Mouse (Mus musculus): ENCODE measurements around the gene Baiap2l1. TPM values are rescaled to one million over a fixed set of nuclear protein-coding genes. Genes with fewer than 3 reads are reported as not detected.

The Baiap2l1 gene
- 9.0 and 13.2 TPM in 2 replicates for polyA plus RNA-seq (2014; fragmentation: Nextera tagmentation; extraction: Ambion mirVana)

DNA sequence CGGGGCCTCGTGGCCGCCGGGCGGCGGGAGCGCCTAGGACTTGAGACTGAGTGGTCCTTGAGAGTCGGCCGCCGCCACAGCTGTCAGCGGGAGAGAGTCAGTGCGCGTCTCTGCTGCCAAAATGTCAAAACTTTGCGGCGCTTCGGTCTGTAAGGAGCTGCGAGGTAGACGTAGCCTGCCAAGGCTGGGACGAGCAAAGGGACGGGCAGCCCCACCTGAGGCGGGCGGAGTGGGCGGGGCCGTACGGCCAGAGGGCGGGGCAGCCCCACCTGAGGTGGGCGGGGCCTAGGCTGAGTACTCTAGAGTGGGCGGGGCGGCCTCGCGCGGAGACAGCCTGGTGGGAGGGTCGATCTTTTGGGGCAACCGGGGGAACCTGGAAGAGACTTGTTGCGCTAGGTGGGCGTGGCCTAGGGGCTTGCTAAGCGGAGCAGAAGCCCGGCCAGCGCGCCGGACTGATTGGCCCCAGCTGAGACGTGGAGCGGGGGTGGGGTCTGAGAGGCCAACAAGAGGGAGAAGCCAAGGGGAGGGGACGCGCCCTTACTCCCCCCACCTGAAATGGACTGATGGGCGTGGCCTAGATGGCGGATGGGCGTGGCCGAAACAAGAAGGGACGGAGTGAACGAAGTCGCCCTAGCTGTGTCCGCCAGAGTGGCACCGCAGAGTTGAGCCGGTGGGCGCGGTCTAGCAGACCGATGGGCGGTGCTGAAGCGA, at the start of gene Baiap2l1:
Gene Baiap2l1 (minus strand): TSS at position 232 of the 711 bp plus-strand sequence.
- peak within 1 kb of the TSS; percentile 75 for H3K4me2 ChIP-seq (replicated peaks; ENCODE audit: low read depth, low read length)
- no peaks in the 10 kb centered on the region for H3K36me3 ChIP-seq (ENCODE audit: control insufficient read depth, insufficient read depth, low read length)
- H3K9ac ChIP-seq (ENCODE audit: low read depth, low read length): peak within 1 kb of the TSS; percentile 63
- ATAC-seq (ENCODE audit: low FRiP score, low TSS enrichment): peak; percentile 98
- peak within 1 kb of the TSS; percentile 70 for H3K4me3 ChIP-seq (ENCODE audit: low read length)
- WGBS: under 1% methylated on average over 59 of the region's 60 CpGs
- no peaks in the 10 kb centered on the region for H3K9me3 ChIP-seq (ENCODE audit: control insufficient read depth, low read length)
- peak within 1 kb of the TSS; percentile 75 for H3K27ac ChIP-seq (ENCODE audit: low read depth, low read length)
- no peaks in the 10 kb centered on the region for H3K27me3 ChIP-seq (ENCODE audit: control insufficient read depth, insufficient read depth, low read length)
- peaks cover 16% of the 10 kb centered on the region for H3K4me1 ChIP-seq (ENCODE audit: control insufficient read depth, insufficient read depth, low read length)

DNA sequence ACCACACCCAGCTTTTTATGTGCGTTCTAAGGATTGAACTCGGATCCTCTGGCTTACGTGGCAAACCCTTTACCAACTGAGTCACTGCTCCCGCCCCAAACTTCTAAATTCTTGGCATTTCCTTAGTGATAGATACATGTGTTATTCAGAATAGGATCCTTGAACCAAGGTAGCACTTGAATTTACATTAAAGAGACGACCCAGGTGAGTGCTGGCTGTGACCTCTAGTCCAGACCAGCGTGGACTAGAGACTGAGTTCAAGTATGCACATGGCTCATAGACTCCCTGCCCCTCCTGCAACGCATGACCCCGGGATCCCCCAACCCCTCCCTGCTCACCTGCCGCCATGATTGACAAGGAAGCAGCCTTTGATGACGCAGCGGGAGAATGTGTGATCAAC, 48.3 kb upstream of the Baiap2l1 start:
- ATAC-seq (ENCODE audit: low FRiP score, low TSS enrichment): no peak
- H3K4me1 ChIP-seq (ENCODE audit: control insufficient read depth, insufficient read depth, low read length): 0 out of 2 replicates have a peak, but pooled peaks cover 4% of the 10 kb centered on the region
- no peaks in the 10 kb centered on the region for H3K9me3 ChIP-seq (ENCODE audit: control insufficient read depth, low read length)
- no peak overlapping the region for H3K4me2 ChIP-seq (replicated peaks; ENCODE audit: low read depth, low read length)
- 87% methylated on average over 11 of the region's 11 CpGs for WGBS
- H3K4me3 ChIP-seq (ENCODE audit: low read length): no peak overlapping the region
- H3K9ac ChIP-seq (ENCODE audit: low read depth, low read length): no peak overlapping the region
- H3K27ac ChIP-seq (ENCODE audit: low read depth, low read length): no peak overlapping the region
- H3K27me3 ChIP-seq (ENCODE audit: control insufficient read depth, insufficient read depth, low read length): no peaks in the 10 kb centered on the region
- H3K36me3 ChIP-seq (ENCODE audit: control insufficient read depth, insufficient read depth, low read length): no peaks in the 10 kb centered on the region

DNA sequence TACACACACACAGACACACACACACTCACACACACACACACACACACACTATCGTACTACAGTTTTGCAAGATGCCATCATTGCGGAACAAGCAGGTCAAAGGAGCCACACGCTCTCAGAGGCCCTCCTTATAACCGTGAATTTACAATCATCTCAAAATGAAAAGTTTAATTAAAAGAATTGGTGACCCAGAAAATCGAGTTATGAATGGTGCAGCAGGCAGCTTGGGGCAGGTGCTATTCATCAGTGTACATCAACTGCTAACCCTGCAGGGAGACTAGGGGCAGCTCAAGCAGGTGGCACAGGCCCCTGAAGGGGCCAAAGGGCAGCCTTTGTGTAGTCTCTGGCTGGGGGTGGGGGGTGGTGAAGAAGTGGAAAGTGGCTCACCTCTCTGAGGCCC, 42.9 kb upstream of the Baiap2l1 start:
- Histone ChIP-seq H3K27ac (ENCODE audit: low read depth, low read length) (no peak overlapping the region), H3K36me3 (ENCODE audit: control insufficient read depth, insufficient read depth, low read length) (no peaks in the 10 kb centered on the region), H3K4me2 (replicated peaks; ENCODE audit: low read depth, low read length) (no peak overlapping the region), H3K4me3 (ENCODE audit: low read length) (no peak overlapping the region), H3K27me3 (ENCODE audit: control insufficient read depth, insufficient read depth, low read length) (no peaks in the 10 kb centered on the region), H3K4me1 (ENCODE audit: control insufficient read depth, insufficient read depth, low read length) (0 out of 2 replicates have a peak, but pooled peaks cover 11% of the 10 kb centered on the region), H3K9ac (ENCODE audit: low read depth, low read length) (no peak overlapping the region), H3K9me3 (ENCODE audit: control insufficient read depth, low read length) (no peaks in the 10 kb centered on the region)
- ATAC-seq (ENCODE audit: low FRiP score, low TSS enrichment): no peak
- WGBS: 63% methylated on average over 5 of the region's 5 CpGs

DNA sequence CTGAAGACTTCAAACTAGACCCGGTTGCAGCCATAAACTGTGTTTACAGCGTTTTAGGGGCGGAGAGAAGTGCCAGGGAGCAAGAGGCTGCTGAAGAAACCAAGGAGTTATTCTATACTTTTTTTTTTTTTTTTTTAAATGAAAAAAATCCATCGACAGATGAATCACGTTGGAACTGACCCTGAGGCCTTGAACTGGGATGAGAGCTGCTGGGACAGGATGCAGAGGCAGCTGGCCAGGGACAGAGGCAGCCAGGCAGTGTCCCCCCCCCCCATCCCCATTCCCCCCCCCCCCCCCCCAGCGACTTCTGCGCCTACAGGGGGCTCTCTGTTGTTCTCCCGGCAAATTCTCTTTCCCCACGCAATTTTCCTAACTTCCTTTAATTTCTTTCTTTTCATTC, 39.7 kb upstream of the Baiap2l1 start:
- H3K9me3 ChIP-seq (ENCODE audit: control insufficient read depth, low read length): no peaks in the 10 kb centered on the region
- no peaks in the 10 kb centered on the region for H3K27me3 ChIP-seq (ENCODE audit: control insufficient read depth, insufficient read depth, low read length)
- 0 out of 2 replicates have a peak, but pooled peaks cover 11% of the 10 kb centered on the region for H3K4me1 ChIP-seq (ENCODE audit: control insufficient read depth, insufficient read depth, low read length)
- H3K36me3 ChIP-seq (ENCODE audit: control insufficient read depth, insufficient read depth, low read length): no peaks in the 10 kb centered on the region
- H3K27ac ChIP-seq (ENCODE audit: low read depth, low read length): no peak overlapping the region
- H3K4me2 ChIP-seq (replicated peaks; ENCODE audit: low read depth, low read length): no peak overlapping the region
- no peak overlapping the region for H3K9ac ChIP-seq (ENCODE audit: low read depth, low read length)
- WGBS: 1% methylated on average over 5 of the region's 9 CpGs
- ATAC-seq (ENCODE audit: low FRiP score, low TSS enrichment): no peak
- no peak overlapping the region for H3K4me3 ChIP-seq (ENCODE audit: low read length)

DNA sequence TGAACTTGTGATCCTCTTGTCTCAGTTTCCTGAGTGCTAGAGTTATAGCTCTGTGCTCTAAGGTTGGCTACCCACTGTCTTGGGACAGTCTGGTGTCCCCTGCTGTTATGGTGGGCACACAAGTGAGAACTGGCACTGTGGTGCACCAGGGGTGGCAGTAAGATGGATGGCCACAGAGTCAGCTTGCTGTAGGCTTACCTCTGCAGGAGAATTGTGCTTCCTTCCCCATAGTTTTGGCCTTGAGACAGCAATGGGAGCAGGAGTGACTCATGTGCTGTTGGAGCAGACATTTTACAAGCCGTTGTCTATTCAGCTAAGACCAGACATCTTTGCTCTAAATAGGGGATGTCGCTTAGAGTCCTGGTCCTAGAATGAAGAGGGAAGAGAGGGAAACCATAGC, 36.2 kb upstream of the Baiap2l1 start:
- H3K27ac ChIP-seq (ENCODE audit: low read depth, low read length): no peak overlapping the region
- WGBS: 94% methylated on average over 2 of the region's 2 CpGs
- no peaks in the 10 kb centered on the region for H3K36me3 ChIP-seq (ENCODE audit: control insufficient read depth, insufficient read depth, low read length)
- no peak overlapping the region for H3K9ac ChIP-seq (ENCODE audit: low read depth, low read length)
- no peaks in the 10 kb centered on the region for H3K27me3 ChIP-seq (ENCODE audit: control insufficient read depth, insufficient read depth, low read length)
- no peak for ATAC-seq (ENCODE audit: low FRiP score, low TSS enrichment)
- no peak overlapping the region for H3K4me2 ChIP-seq (replicated peaks; ENCODE audit: low read depth, low read length)
- H3K9me3 ChIP-seq (ENCODE audit: control insufficient read depth, low read length): no peaks in the 10 kb centered on the region
- H3K4me3 ChIP-seq (ENCODE audit: low read length): no peak overlapping the region
- H3K4me1 ChIP-seq (ENCODE audit: control insufficient read depth, insufficient read depth, low read length): 0 out of 2 replicates have a peak, but pooled peaks cover 2% of the 10 kb centered on the region

DNA sequence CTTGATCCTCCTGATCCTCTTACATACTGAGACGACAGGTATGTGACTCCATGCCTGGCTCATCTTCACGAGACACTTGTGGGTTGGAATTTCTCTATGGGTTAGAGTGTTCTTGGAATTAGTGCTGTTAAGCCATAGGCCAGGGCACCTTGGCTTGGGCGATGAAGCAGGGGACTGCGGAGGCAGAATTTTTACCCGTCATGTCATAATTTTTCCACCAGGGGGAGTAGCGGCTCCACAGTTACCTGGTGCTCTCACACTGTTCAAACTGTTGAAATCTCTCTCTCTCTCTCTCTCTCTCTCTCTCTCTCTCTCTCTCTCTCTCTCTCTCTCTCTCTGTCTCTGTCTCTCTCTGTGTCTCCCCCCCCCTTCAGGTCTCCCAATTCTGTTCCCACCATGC, 29.9 kb upstream of the Baiap2l1 start:
- H3K4me2 ChIP-seq (replicated peaks; ENCODE audit: low read depth, low read length): no peak overlapping the region
- no peaks in the 10 kb centered on the region for H3K36me3 ChIP-seq (ENCODE audit: control insufficient read depth, insufficient read depth, low read length)
- ATAC-seq (ENCODE audit: low FRiP score, low TSS enrichment): peak; percentile 73; the same call in 1 of the 2 replicates
- WGBS: 12% methylated on average over 6 of the region's 6 CpGs
- H3K27me3 ChIP-seq (ENCODE audit: control insufficient read depth, insufficient read depth, low read length): no peaks in the 10 kb centered on the region
- no peak overlapping the region for H3K9ac ChIP-seq (ENCODE audit: low read depth, low read length)
- no peaks in the 10 kb centered on the region for H3K4me1 ChIP-seq (ENCODE audit: control insufficient read depth, insufficient read depth, low read length)
- 0 out of 2 replicates have a peak, but pooled peaks cover 3% of the 10 kb centered on the region for H3K9me3 ChIP-seq (ENCODE audit: control insufficient read depth, low read length)
- H3K4me3 ChIP-seq (ENCODE audit: low read length): no peak overlapping the region
- H3K27ac ChIP-seq (ENCODE audit: low read depth, low read length): no peak overlapping the region

DNA sequence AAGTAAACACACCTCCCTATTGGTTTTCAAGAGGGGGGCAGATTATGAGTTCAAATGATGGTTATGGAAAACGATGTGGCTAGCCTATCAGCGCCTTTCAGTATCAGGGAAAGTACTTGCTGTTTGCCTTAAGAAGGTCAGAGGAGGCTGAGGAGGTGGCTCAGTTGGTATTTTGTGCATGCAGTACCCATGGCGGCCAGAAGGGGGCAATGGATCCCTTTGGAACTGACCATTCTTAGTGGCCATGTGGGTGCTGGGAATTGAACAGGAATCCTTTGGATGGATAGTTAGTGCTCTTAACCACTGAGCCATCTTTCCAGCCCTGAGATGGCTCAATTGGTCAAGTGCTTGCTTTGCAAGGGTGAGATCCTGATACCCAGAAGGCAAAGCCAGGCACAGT, 26.0 kb upstream of the Baiap2l1 start:
- WGBS: 82% methylated on average over 3 of the region's 3 CpGs
- Histone ChIP-seq H3K9me3 (ENCODE audit: control insufficient read depth, low read length) (0 out of 2 replicates have a peak, but pooled peaks cover 3% of the 10 kb centered on the region), H3K4me3 (ENCODE audit: low read length) (no peak overlapping the region), H3K4me1 (ENCODE audit: control insufficient read depth, insufficient read depth, low read length) (no peaks in the 10 kb centered on the region), H3K9ac (ENCODE audit: low read depth, low read length) (no peak overlapping the region), H3K36me3 (ENCODE audit: control insufficient read depth, insufficient read depth, low read length) (no peaks in the 10 kb centered on the region), H3K27me3 (ENCODE audit: control insufficient read depth, insufficient read depth, low read length) (no peaks in the 10 kb centered on the region), H3K4me2 (replicated peaks; ENCODE audit: low read depth, low read length) (no peak overlapping the region), H3K27ac (ENCODE audit: low read depth, low read length) (no peak overlapping the region)
- ATAC-seq (ENCODE audit: low FRiP score, low TSS enrichment): no peak

DNA sequence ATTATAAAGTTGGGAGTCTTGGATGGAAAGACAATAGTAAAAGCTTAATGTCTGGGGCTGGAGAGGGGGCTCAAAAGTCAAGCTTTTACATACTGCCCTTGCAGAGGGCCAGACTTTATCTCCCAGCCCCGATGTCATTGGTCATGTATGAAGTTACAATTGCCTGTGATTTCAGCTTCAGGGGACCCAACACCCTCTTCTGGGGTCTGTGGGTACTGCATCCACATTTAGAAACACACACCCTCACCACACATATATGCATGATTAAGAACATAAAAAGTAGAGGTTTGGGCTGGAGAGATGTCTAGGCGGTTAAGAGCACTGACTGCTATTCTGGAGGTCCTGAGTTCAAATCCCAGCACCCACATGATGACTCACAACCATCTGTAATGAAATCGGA, 23.9 kb upstream of the Baiap2l1 start:
- Histone ChIP-seq H3K27ac (ENCODE audit: low read depth, low read length) (no peak overlapping the region), H3K9me3 (ENCODE audit: control insufficient read depth, low read length) (0 out of 2 replicates have a peak, but pooled peaks cover 3% of the 10 kb centered on the region), H3K36me3 (ENCODE audit: control insufficient read depth, insufficient read depth, low read length) (no peaks in the 10 kb centered on the region), H3K4me1 (ENCODE audit: control insufficient read depth, insufficient read depth, low read length) (no peaks in the 10 kb centered on the region), H3K27me3 (ENCODE audit: control insufficient read depth, insufficient read depth, low read length) (no peaks in the 10 kb centered on the region), H3K4me3 (ENCODE audit: low read length) (no peak overlapping the region), H3K9ac (ENCODE audit: low read depth, low read length) (no peak overlapping the region), H3K4me2 (replicated peaks; ENCODE audit: low read depth, low read length) (no peak overlapping the region)
- no peak for ATAC-seq (ENCODE audit: low FRiP score, low TSS enrichment)
- WGBS: 88% methylated on average over 3 of the region's 3 CpGs

DNA sequence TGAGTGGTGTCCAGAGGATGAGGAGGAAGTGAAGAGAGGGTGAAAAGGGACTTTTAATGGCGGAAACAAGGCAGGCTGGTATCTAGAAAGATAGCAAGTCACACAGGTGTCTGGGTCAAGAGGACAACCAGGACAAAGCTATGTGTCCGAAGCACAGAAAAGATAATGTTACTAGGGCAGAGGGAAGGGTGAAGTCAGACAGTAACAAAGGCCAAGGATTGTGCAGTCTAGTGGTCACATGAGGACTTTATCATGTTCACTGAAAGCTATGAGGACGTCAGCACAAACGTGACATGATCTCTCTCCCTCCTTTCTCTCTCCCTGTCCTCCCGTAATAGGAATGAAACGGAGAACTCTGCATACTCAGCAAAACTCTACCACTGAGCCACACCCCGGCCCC, 22.8 kb upstream of the Baiap2l1 start:
- Histone ChIP-seq H3K36me3 (ENCODE audit: control insufficient read depth, insufficient read depth, low read length) (no peaks in the 10 kb centered on the region), H3K9me3 (ENCODE audit: control insufficient read depth, low read length) (0 out of 2 replicates have a peak, but pooled peaks cover 3% of the 10 kb centered on the region), H3K4me1 (ENCODE audit: control insufficient read depth, insufficient read depth, low read length) (no peaks in the 10 kb centered on the region), H3K4me2 (replicated peaks; ENCODE audit: low read depth, low read length) (no peak overlapping the region), H3K4me3 (ENCODE audit: low read length) (no peak overlapping the region), H3K27ac (ENCODE audit: low read depth, low read length) (no peak overlapping the region), H3K9ac (ENCODE audit: low read depth, low read length) (no peak overlapping the region), H3K27me3 (ENCODE audit: control insufficient read depth, insufficient read depth, low read length) (no peaks in the 10 kb centered on the region)
- no peak for ATAC-seq (ENCODE audit: low FRiP score, low TSS enrichment)
- WGBS: 69% methylated on average over 7 of the region's 7 CpGs

All from kidney, embryonic 14.5 days (tissue).